Mouse (Mus musculus): Measurements from ENCODE around the gene Trib2. TPM values are rescaled to one million over a fixed set of nuclear protein-coding genes. Genes with fewer than 3 reads are reported as not detected.

Trib2 gene
- total and polyA plus RNA-seq, 3 experiments = 8.1 to 13.5 (median 10.6) TPM

GRCm38 (mm10) chr12:15813819-15814165 lies 2.9 kb downstream of the Trib2 start:
- Histone ChIP-seq H3K4me2 (ENCODE audit: insufficient read depth, low read depth, poor library complexity, severe bottlenecking) (peak overlapping the region; percentile 76), H3K79me2 (replicated peaks; ENCODE audit: control insufficient read depth, extremely low read depth, insufficient read depth, poor library complexity, severe bottlenecking) (peaks cover 4% of the 10 kb centered on the region; the same call in 1 of the 2 replicates), H3K4me1 (ENCODE audit: control insufficient read depth in 1 of 2, insufficient read depth in 2 of 2) (peaks cover 8 to 39% of the 10 kb centered on the region in 2 experiments), H3K36me3 (replicated peaks in 1 of 2; ENCODE audit: control insufficient read depth in 1 of 2, insufficient read depth in 1 of 2, low read length in 1 of 2) (peaks cover 4 to 11% of the 10 kb centered on the region in 2 experiments), H3K9ac (ENCODE audit: insufficient read depth, low read depth) (peak overlapping the region; percentile 58; the same call in 1 of the 2 replicates), H3K27ac (ENCODE audit: insufficient read depth, low read depth) (no peak overlapping the region; the same call in 1 of the 2 replicates), H3K27me3 (replicated peaks) (no peaks in the 10 kb centered on the region), H3K9me3 (replicated peaks; ENCODE audit: low read length) (no peaks in the 10 kb centered on the region), H3K4me3 (replicated peaks in 1 of 3; ENCODE audit: low read depth in 2 of 3, low read length in 2 of 3, poor library complexity in 1 of 3) (peak overlapping the region; percentile 42 to 81 (median 67))
- no peak for DNase-seq (ENCODE audit: extremely low read depth)
- no peak for TF ChIP-seq MXI1 (IDR thresholded peaks at IDR 0.05; ENCODE audit: low read depth, low read length)
- no peak for TF ChIP-seq MAFK (IDR thresholded peaks at IDR 0.05; ENCODE audit: insufficient replicate concordance, low read length)
- no peak for TF ChIP-seq GABPA (IDR thresholded peaks at IDR 0.05; ENCODE audit: insufficient replicate concordance, low read depth, low read length)
- dilution Hi-C loops (cut with MboI; ENCODE audit: extremely low pct_ligation_motif_present, extremely low pct_unique_long_range_greater_than_20kb, low sequenced_read_pairs) (no loop called here), in situ Hi-C loops (cut with MboI; ENCODE audit: low pct_ligation_motif_present, low pct_unique_long_range_greater_than_20kb, low sequenced_read_pairs) (loop anchor here (10.0 kb wide), 2 partner anchors 209 to 571 kb away; no protein-coding TSS in a partner anchor)

- DNase-seq (ENCODE audit: extremely low read depth) = peak; percentile 39
- Histone ChIP-seq H3K36me3 (replicated peaks in 1 of 2; ENCODE audit: control insufficient read depth in 1 of 2, insufficient read depth in 1 of 2, low read length in 1 of 2) (peaks cover 4 to 14% of the 10 kb centered on the region in 2 experiments), H3K4me3 (replicated peaks in 1 of 3; ENCODE audit: low read depth in 2 of 3, low read length in 2 of 3, poor library complexity in 1 of 3) (peak overlapping the region; percentile 42 to 81 (median 67)), H3K27ac (ENCODE audit: insufficient read depth, low read depth) (peak overlapping the region; percentile 35), H3K79me2 (replicated peaks; ENCODE audit: control insufficient read depth, extremely low read depth, insufficient read depth, poor library complexity, severe bottlenecking) (peaks cover 4% of the 10 kb centered on the region; the same call in 1 of the 2 replicates), H3K9ac (ENCODE audit: insufficient read depth, low read depth) (peak overlapping the region; percentile 58; the same call in 1 of the 2 replicates), H3K4me2 (ENCODE audit: insufficient read depth, low read depth, poor library complexity, severe bottlenecking) (peak overlapping the region; percentile 76), H3K4me1 (ENCODE audit: control insufficient read depth in 1 of 2, insufficient read depth in 2 of 2) (peaks cover 8 to 36% of the 10 kb centered on the region in 2 experiments), H3K9me3 (replicated peaks; ENCODE audit: low read length) (no peaks in the 10 kb centered on the region), H3K27me3 (replicated peaks) (no peaks in the 10 kb centered on the region)
- dilution Hi-C loops (cut with MboI; ENCODE audit: extremely low pct_ligation_motif_present, extremely low pct_unique_long_range_greater_than_20kb, low sequenced_read_pairs) (no loop called here), in situ Hi-C loops (cut with MboI; ENCODE audit: low pct_ligation_motif_present, low pct_unique_long_range_greater_than_20kb, low sequenced_read_pairs) (loop anchor here (10.0 kb wide), 2 partner anchors 208 to 572 kb away; no protein-coding TSS in a partner anchor)
- TF ChIP-seq CHD2 (IDR thresholded peaks at IDR 0.05; ENCODE audit: low read length) (0 out of 2 replicates have a peak, but pooled peaks have one; percentile 11), PAX5 (IDR thresholded peaks at IDR 0.05; ENCODE audit: low read length) (no peak)
These were observed 3.4 kb downstream of the Trib2 start for GRCm38 (mm10) chr12:15813133-15813818.

GRCm38 (mm10) chr12:15812139-15812962 lies 4.4 kb downstream of the Trib2 start:
- DNase-seq (ENCODE audit: extremely low read depth) = no peak
- peaks cover 4% of the 10 kb centered on the region; the same call in 1 of the 2 replicates for H3K79me2 ChIP-seq (replicated peaks; ENCODE audit: control insufficient read depth, extremely low read depth, insufficient read depth, poor library complexity, severe bottlenecking)
- peaks cover 6 to 27% of the 10 kb centered on the region in 2 experiments for H3K4me1 ChIP-seq (ENCODE audit: control insufficient read depth in 1 of 2, insufficient read depth in 2 of 2)
- peak overlapping the region; percentile 76 for H3K4me2 ChIP-seq (ENCODE audit: insufficient read depth, low read depth, poor library complexity, severe bottlenecking)
- H3K9me3 ChIP-seq (replicated peaks; ENCODE audit: low read length) = no peaks in the 10 kb centered on the region
- no peaks in the 10 kb centered on the region for H3K27me3 ChIP-seq (replicated peaks)
- H3K4me3 ChIP-seq (replicated peaks in 1 of 3; ENCODE audit: low read depth in 2 of 3, low read length in 2 of 3, poor library complexity in 1 of 3) = peak overlapping the region; percentile 13 to 22 (median 19)
- peak overlapping the region; percentile 22; the same call in 1 of the 2 replicates for H3K9ac ChIP-seq (ENCODE audit: insufficient read depth, low read depth)
- H3K27ac ChIP-seq (ENCODE audit: insufficient read depth, low read depth) = peak overlapping the region; percentile 31; the same call in 1 of the 2 replicates
- dilution Hi-C loops (cut with MboI; ENCODE audit: extremely low pct_ligation_motif_present, extremely low pct_unique_long_range_greater_than_20kb, low sequenced_read_pairs) = no loop called here
- no peak for TF ChIP-seq MAZ (IDR thresholded peaks at IDR 0.05; ENCODE audit: low read depth, low read length)
- TF ChIP-seq BHLHE40 (IDR thresholded peaks at IDR 0.05; ENCODE audit: low read depth, low read length) = no peak
- TF ChIP-seq PAX5 (IDR thresholded peaks at IDR 0.05; ENCODE audit: low read length) = no peak
- no peak for TF ChIP-seq CHD2 (IDR thresholded peaks at IDR 0.05; ENCODE audit: low read length)
- no peak for TF ChIP-seq JUND (conservative IDR thresholded peaks at IDR 0.05; ENCODE audit: low read depth, low read length)
- no peak for TF ChIP-seq UBTF (IDR thresholded peaks at IDR 0.05; ENCODE audit: low read depth, low read length)
- TF ChIP-seq E2F4 (IDR thresholded peaks at IDR 0.05; ENCODE audit: insufficient replicate concordance, low read depth, low read length) = no peak
- no peak for TF ChIP-seq IRF4 (IDR thresholded peaks at IDR 0.05; ENCODE audit: low read depth, low read length)
- no peak for TF ChIP-seq MXI1 (IDR thresholded peaks at IDR 0.05; ENCODE audit: low read depth, low read length)
- TF ChIP-seq ZKSCAN1 (IDR thresholded peaks at IDR 0.05; ENCODE audit: borderline replicate concordance, low read depth, low read length) = no peak
- no peak for TF ChIP-seq USF2 (conservative IDR thresholded peaks at IDR 0.05; ENCODE audit: low read depth, low read length)
- no peak for TF ChIP-seq TBP (conservative IDR thresholded peaks at IDR 0.05; ENCODE audit: low read depth, low read length)
- TF ChIP-seq ZC3H11A (IDR thresholded peaks at IDR 0.05; ENCODE audit: low read depth, low read length) = no peak
- in situ Hi-C loops (cut with MboI; ENCODE audit: low pct_ligation_motif_present, low pct_unique_long_range_greater_than_20kb, low sequenced_read_pairs) = loop anchor here (10.0 kb wide), 2 partner anchors 208 to 572 kb away; no protein-coding TSS in a partner anchor
- peaks cover 4 to 20% of the 10 kb centered on the region in 2 experiments for H3K36me3 ChIP-seq (replicated peaks in 1 of 2; ENCODE audit: control insufficient read depth in 1 of 2, insufficient read depth in 1 of 2, low read length in 1 of 2)
